20 mouse cellular contexts compared by ENCODE assay signal in genomic region chr8:123401936-123402335, GRCm38 (mm10). TPM values are rescaled to one million over a fixed set of nuclear protein-coding genes. Genes with fewer than 3 reads are reported as not detected.
"Had no signal": no experiment of that assay in that cellular context is flagged by ENCODE, and none has a peak within 500 bp of the region (broad histone marks: within the 10 kb centered on the region; RNA-seq: fewer than 3 reads in every experiment).

No protein-coding gene starts in this region.

- ATAC-seq: liver, postnatal 0 days; lung, postnatal 0 days; midbrain, embryonic 13.5 days; midbrain, embryonic 15.5 days had no signal

- DNase-seq: liver, embryonic 13.5 days; liver, postnatal 0 days; lung, adult 2 months; lung, postnatal 14 days; lung, postnatal 36 days; right cerebral cortex, postnatal 14 days had no signal

- H3K4me2 ChIP-seq: liver, embryonic 13.5 days; liver, embryonic 15.5 days; lung, embryonic 15.5 days; midbrain, embryonic 11.5 days; midbrain, embryonic 13.5 days; midbrain, embryonic 15.5 days; neural tube, embryonic 12.5 days; stomach, embryonic 15.5 days had no signal

- H3K27ac ChIP-seq: liver, embryonic 13.5 days; liver, embryonic 15.5 days; lung, embryonic 15.5 days; macrophage; midbrain, embryonic 13.5 days; midbrain, embryonic 15.5 days; neural tube, embryonic 12.5 days; stomach, embryonic 15.5 days; stomach, postnatal 0 days had no signal

- H3K9me3 ChIP-seq: liver, embryonic 13.5 days; liver, embryonic 15.5 days; lung, embryonic 15.5 days; megakaryocyte, embryonic 14.5 days; midbrain, embryonic 13.5 days; midbrain, embryonic 15.5 days; neural tube, embryonic 12.5 days; stomach, embryonic 15.5 days had no signal

- H3K4me3 ChIP-seq: liver, embryonic 13.5 days; liver, embryonic 15.5 days; lung, embryonic 15.5 days; megakaryocyte, embryonic 14.5 days; midbrain, embryonic 13.5 days; midbrain, embryonic 15.5 days; neural tube, embryonic 12.5 days; stomach, embryonic 15.5 days had no signal

- H3K9ac ChIP-seq: liver, embryonic 13.5 days; liver, embryonic 15.5 days; liver, postnatal 0 days; lung, embryonic 15.5 days; midbrain, embryonic 13.5 days; midbrain, embryonic 15.5 days; neural tube, embryonic 12.5 days; stomach, embryonic 15.5 days had no signal

- H3K27me3 ChIP-seq: liver, embryonic 13.5 days; liver, embryonic 15.5 days; lung, embryonic 15.5 days; midbrain, embryonic 13.5 days; midbrain, embryonic 15.5 days; neural tube, embryonic 12.5 days; stomach, embryonic 15.5 days had no signal

- H3K4me1 ChIP-seq: lung, embryonic 15.5 days; stomach, embryonic 15.5 days had no signal

RNA-seq across cellular contexts. Expression of gene Mc1r, which starts 5.0 kb away (rescaled TPM):
- total RNA-seq: monocyte, adult 5-6 weeks; neutrophil, adult 5-6 weeks had no signal
- polyA plus RNA-seq: liver, embryonic 13.5 days; liver, embryonic 15.5 days; liver, postnatal 0 days; lung, adult 2 months; lung, embryonic 15.5 days; lung, postnatal 0 days; macrophage; spleen, adult 2 months; stomach, embryonic 15.5 days; stomach, postnatal 0 days had no signal

RNA-seq across cellular contexts. Expression of gene Tubb3, which starts 9.3 kb away (rescaled TPM):
- total RNA-seq: neutrophil, adult 5-6 weeks had no signal
- polyA plus RNA-seq: macrophage had no signal
